Mouse (Mus musculus) intestine, postnatal 0 days (tissue): ENCODE measurements around the gene Dut. TPM values are rescaled to one million over a fixed set of nuclear protein-coding genes. Genes with fewer than 3 reads are reported as not detected.

ENCODE experiments used
- ATAC-seq: fragments of 200-750 bp; cut with Nextera tagmentation; 2 replicates; pipeline ENCODE4 v1.8.0; 2017; ENCODE audit warnings: mild to moderate bottlenecking, moderate TSS enrichment, moderate library complexity
- H3K27ac ChIP-seq: fragments of 300-500 bp; sonication (generic); 2 replicates; pipeline ENCODE4 v1.5.1; 2014; ENCODE audit warnings: mild to moderate bottlenecking, low read depth, low read length, moderate library complexity
- H3K27me3 ChIP-seq: fragments of 300-500 bp; sonication (generic); replicated peaks from 2 replicates; pipeline ENCODE4 v1.6.1; 2014; ENCODE audit warnings: low read length, mixed read lengths; ENCODE audit not compliant: control insufficient read depth, insufficient read depth
- H3K36me3 ChIP-seq: fragments of 300-500 bp; sonication (generic); 2 replicates; pipeline ENCODE4 v1.6.1; 2014; ENCODE audit warnings: mild to moderate bottlenecking, moderate library complexity; ENCODE audit not compliant: control insufficient read depth, insufficient read depth
- H3K4me1 ChIP-seq: fragments of 300-500 bp; sonication (generic); replicated peaks from 2 replicates; pipeline ENCODE4 v1.6.1; 2014; ENCODE audit warnings: antibody characterized with exemption, low read length, mixed read lengths; ENCODE audit not compliant: control insufficient read depth, insufficient read depth
- H3K4me2 ChIP-seq: fragments of 300-500 bp; sonication (generic); replicated peaks from 2 replicates; pipeline ENCODE4 v1.6.1; 2014; ENCODE audit warnings: low read depth, mild to moderate bottlenecking, moderate library complexity
- H3K4me3 ChIP-seq: fragments of 300-500 bp; sonication (generic); 2 replicates; pipeline ENCODE4 v1.5.1; 2014; ENCODE audit warnings: low read depth, low read length
- H3K9ac ChIP-seq: fragments of 300-500 bp; sonication (generic); 2 replicates; pipeline ENCODE4 v1.6.1; 2014; ENCODE audit warnings: mild to moderate bottlenecking, low read depth, low read length
- H3K9me3 ChIP-seq: fragments of 300-500 bp; sonication (generic); 2 replicates; pipeline ENCODE4 v1.6.1; 2016; ENCODE audit warnings: mixed run types; ENCODE audit not compliant: control insufficient read depth
- CTCF ChIP-seq: sonication (generic); IDR thresholded peaks from 2 replicates; pipeline ENCODE4 v1.5.1; 2016; ENCODE audit warnings: low read depth, mild to moderate bottlenecking, control low read depth, antibody characterized with exemption, moderate library complexity
- WGBS: fragments of 180-500 bp; shearing (Covaris S2); extraction: QIAGEN DNeasy Blood & Tissue Kit; methylation state at CpG from one replicate; pipeline ENCODE4 v1.1.7; 2014; 5-methylcytosine and 5-hydroxymethylcytosine counted together
- polyA plus RNA-seq: library from polyadenylated mRNA; unstranded; fragments of >200 nt; fragmentation: Nextera tagmentation; extraction: Ambion mirVana; gene quantifications from 2 replicates; pipeline ENCODE4 v1.2.1, GENCODE M21; 2015

The Dut gene
- polyA plus RNA-seq, 1 experiment from 2014 or later: 48.5 TPM

DNA sequence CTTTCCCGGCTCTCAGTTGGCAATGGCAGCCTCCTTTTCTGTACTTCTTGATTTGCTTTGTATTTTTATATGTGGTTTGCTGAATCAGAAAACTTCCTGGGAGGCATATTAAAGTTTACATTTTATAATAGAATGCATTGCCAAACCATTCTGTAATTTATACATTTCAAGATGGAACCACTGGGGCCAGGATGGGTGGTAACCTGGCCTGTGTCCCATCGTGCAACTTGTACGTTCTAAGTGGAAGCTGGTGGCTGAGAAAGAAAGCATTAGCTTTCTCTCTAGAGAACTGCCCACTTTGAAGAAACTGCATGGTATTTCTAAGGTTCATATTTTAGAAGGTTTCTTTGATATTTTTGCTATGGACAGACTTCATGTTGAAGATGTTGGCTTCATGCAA lies 48.5 kb downstream of the Dut start:
- H3K4me1 ChIP-seq: no peaks in the 10 kb centered on the region
- H3K4me2 ChIP-seq: no peak overlapping the region
- H3K4me3 ChIP-seq: no peak overlapping the region
- H3K27ac ChIP-seq: no peak overlapping the region
- H3K27me3 ChIP-seq: no peaks in the 10 kb centered on the region
- no peak for ATAC-seq
- H3K9me3 ChIP-seq: no peaks in the 10 kb centered on the region
- no peak for TF ChIP-seq CTCF
- no peaks in the 10 kb centered on the region for H3K36me3 ChIP-seq
- H3K9ac ChIP-seq: no peak overlapping the region
- WGBS: 67% methylated on average over 3 of the region's 3 CpGs

GRCm38 (mm10) chr2:125298841-125299240 lies 51.9 kb downstream of the Dut start:
- no peak overlapping the region for H3K4me2 ChIP-seq
- H3K4me3 ChIP-seq: no peak overlapping the region
- 0 out of 2 replicates have a peak, but pooled peaks cover 6% of the 10 kb centered on the region for H3K36me3 ChIP-seq
- no peaks in the 10 kb centered on the region for H3K27me3 ChIP-seq
- no peak for TF ChIP-seq CTCF
- H3K4me1 ChIP-seq: no peaks in the 10 kb centered on the region
- ATAC-seq: no peak
- no peak overlapping the region for H3K27ac ChIP-seq
- no peak overlapping the region for H3K9ac ChIP-seq
- WGBS: 75% methylated on average over 1 of the region's 1 CpGs
- H3K9me3 ChIP-seq: no peaks in the 10 kb centered on the region

DNA sequence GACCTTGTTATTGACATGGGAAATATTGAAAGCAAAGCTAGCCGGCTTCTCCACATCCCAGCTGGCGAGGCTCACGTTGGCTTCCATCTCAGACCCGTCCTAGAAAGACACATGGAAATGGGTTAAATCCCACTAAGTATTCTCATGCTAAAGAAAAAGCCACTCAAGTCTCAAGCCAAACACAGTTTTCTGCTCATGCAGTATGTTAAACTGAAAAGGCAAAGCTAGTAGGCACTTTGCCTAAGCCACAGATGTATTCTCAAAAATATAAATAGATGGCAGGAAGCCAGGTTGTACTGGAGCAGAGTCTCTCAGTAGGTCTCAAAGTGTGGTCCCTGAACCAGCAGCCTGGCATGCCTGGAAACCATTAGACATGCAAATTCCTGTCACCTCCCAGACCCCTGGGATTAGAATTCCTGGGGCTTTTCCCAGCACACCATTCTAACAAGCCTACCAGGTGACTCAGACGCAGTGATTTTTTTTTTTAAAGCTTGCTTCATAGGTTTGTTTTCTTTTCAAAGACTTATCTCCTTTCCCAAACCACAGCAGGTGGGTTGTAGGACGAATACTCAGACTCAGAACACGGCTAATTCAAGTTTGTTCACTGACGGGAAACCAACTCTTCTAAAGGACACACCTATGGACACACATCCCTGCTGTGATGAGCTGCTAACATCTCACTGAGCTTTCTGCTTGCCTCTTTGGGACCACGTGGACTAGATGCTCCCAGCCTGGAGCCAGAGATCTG lies 55.1 kb downstream of the Dut start:
- Histone ChIP-seq H3K9ac (no peak overlapping the region), H3K9me3 (no peaks in the 10 kb centered on the region), H3K4me1 (no peaks in the 10 kb centered on the region), H3K36me3 (0 out of 2 replicates have a peak, but pooled peaks cover 6% of the 10 kb centered on the region), H3K27me3 (no peaks in the 10 kb centered on the region), H3K4me2 (no peak overlapping the region), H3K27ac (no peak overlapping the region), H3K4me3 (no peak overlapping the region)
- no peak for ATAC-seq
- TF ChIP-seq CTCF: no peak
- WGBS: 58% methylated on average over 9 of the region's 9 CpGs

GRCm38 (mm10) chr2:125302625-125302924 lies 55.6 kb downstream of the Dut start:
- H3K4me2 ChIP-seq: no peak overlapping the region
- no peak overlapping the region for H3K9ac ChIP-seq
- H3K4me1 ChIP-seq: no peaks in the 10 kb centered on the region
- H3K27me3 ChIP-seq: no peaks in the 10 kb centered on the region
- no peak overlapping the region for H3K4me3 ChIP-seq
- TF ChIP-seq CTCF: no peak
- H3K9me3 ChIP-seq: no peaks in the 10 kb centered on the region
- ATAC-seq: no peak
- WGBS: 77% methylated on average over 8 of the region's 8 CpGs
- H3K36me3 ChIP-seq: 0 out of 2 replicates have a peak, but pooled peaks cover 6% of the 10 kb centered on the region
- H3K27ac ChIP-seq: no peak overlapping the region

DNA sequence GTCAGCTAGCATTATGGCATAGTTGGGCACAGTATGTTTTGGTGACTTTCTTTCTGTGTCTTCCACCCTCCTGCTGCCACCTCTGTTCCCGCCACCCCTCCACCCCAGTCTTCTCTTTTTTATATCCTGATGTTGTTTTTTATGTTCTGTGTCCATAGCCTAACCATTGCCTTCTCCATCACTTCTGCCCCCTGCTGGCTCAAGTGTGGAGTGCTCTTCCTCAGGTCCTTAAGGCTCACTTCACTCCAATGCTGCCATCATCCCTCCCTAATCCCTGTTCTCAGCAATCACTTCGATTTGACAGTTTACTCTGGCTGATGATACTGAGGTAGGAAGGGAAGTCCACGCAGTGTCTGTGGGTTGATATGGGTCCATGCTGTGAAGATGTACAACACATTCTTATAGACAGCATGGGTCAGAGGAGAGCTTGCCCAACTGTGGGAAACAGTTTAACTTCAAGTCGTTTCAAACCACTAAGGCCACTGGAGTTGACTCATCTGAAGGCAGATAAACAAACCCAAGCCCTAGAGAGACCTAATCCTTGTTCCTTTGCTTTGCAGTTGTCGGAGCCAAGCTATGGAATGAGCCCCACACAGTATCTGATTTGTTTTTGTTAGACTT lies 56.9 kb downstream of the Dut start:
- peak; percentile 65 for TF ChIP-seq CTCF
- Histone ChIP-seq H3K27ac (no peak overlapping the region), H3K4me1 (no peaks in the 10 kb centered on the region), H3K36me3 (0 out of 2 replicates have a peak, but pooled peaks cover 12% of the 10 kb centered on the region), H3K9ac (no peak overlapping the region), H3K27me3 (no peaks in the 10 kb centered on the region), H3K9me3 (no peaks in the 10 kb centered on the region), H3K4me3 (no peak overlapping the region), H3K4me2 (no peak overlapping the region)
- WGBS: 68% methylated on average over 5 of the region's 5 CpGs
- no peak for ATAC-seq

GRCm38 (mm10) chr2:125304746-125305145 lies 57.8 kb downstream of the Dut start:
- 79% methylated on average over 3 of the region's 3 CpGs for WGBS
- H3K4me3 ChIP-seq: no peak overlapping the region

More at GRCm38 (mm10) chr2:125304746-125305145, 57.8 kb downstream of the Dut start:
- Histone ChIP-seq H3K9me3 (no peaks in the 10 kb centered on the region), H3K27ac (no peak overlapping the region), H3K27me3 (no peaks in the 10 kb centered on the region), H3K4me2 (no peak overlapping the region), H3K36me3 (peaks cover 19% of the 10 kb centered on the region; the same call in 1 of the 2 replicates), H3K9ac (no peak overlapping the region), H3K4me1 (no peaks in the 10 kb centered on the region)
- ATAC-seq: no peak
- TF ChIP-seq CTCF: no peak
